Mouse (Mus musculus): Measurements from ENCODE around the gene Tas2r123. TPM values are rescaled to one million over a fixed set of nuclear protein-coding genes. Genes with fewer than 3 reads are reported as not detected.

The Tas2r123 gene
- polyA plus RNA-seq (2015; fragmentation: Nextera tagmentation; extraction: Ambion mirVana), result not detected in 2 replicates

- no peak within 1 kb of the TSS for H3K4me2 ChIP-seq (ENCODE audit: low read depth, low read length)
- no peak for ATAC-seq (ENCODE audit: low read depth)
- no peaks in the 10 kb centered on the region for H3K9me3 ChIP-seq (ENCODE audit: control insufficient read depth, low read length)
- H3K4me3 ChIP-seq (ENCODE audit: low read length), result no peak within 1 kb of the TSS
- H3K4me1 ChIP-seq (replicated peaks; ENCODE audit: control insufficient read depth, insufficient read depth, low read length), result no peaks in the 10 kb centered on the region
- WGBS, result 59% methylated on average over 1 of the region's 1 CpGs
- H3K27ac ChIP-seq (ENCODE audit: low read length), result no peak within 1 kb of the TSS
- no peaks in the 10 kb centered on the region for H3K27me3 ChIP-seq (ENCODE audit: control insufficient read depth, insufficient read depth, low read depth, low read length)
- H3K9ac ChIP-seq (ENCODE audit: low read length), result no peak within 1 kb of the TSS
- H3K36me3 ChIP-seq (ENCODE audit: control insufficient read depth, insufficient read depth, low read length), result no peaks in the 10 kb centered on the region
Measured at GRCm38 (mm10) chr6:132846842-132847241, at the start of gene Tas2r123. Tas2r123 (plus strand) TSS chr6:132847142.

- no peaks in the 10 kb centered on the region for H3K36me3 ChIP-seq (ENCODE audit: control insufficient read depth, insufficient read depth, low read length)
- ATAC-seq (ENCODE audit: low read depth), result no peak
- H3K4me1 ChIP-seq (replicated peaks; ENCODE audit: control insufficient read depth, insufficient read depth, low read length), result no peaks in the 10 kb centered on the region
- H3K4me3 ChIP-seq (ENCODE audit: low read length), result no peak within 1 kb of the TSS
- no peaks in the 10 kb centered on the region for H3K9me3 ChIP-seq (ENCODE audit: control insufficient read depth, low read length)
- H3K4me2 ChIP-seq (ENCODE audit: low read depth, low read length), result no peak within 1 kb of the TSS
- H3K27me3 ChIP-seq (ENCODE audit: control insufficient read depth, insufficient read depth, low read depth, low read length), result no peaks in the 10 kb centered on the region
- H3K27ac ChIP-seq (ENCODE audit: low read length), result no peak within 1 kb of the TSS
- 84% methylated on average over 1 of the region's 1 CpGs for WGBS
- H3K9ac ChIP-seq (ENCODE audit: low read length), result no peak within 1 kb of the TSS
Measured at GRCm38 (mm10) chr6:132802518-132802917, 44.4 kb upstream of the Tas2r123 start, which contains the start of gene Tas2r117. Tas2r117 (plus strand) TSS chr6:132802818.

- Histone ChIP-seq H3K36me3 (ENCODE audit: control insufficient read depth, insufficient read depth, low read length) (no peaks in the 10 kb centered on the region), H3K4me3 (ENCODE audit: low read length) (no peak within 1 kb of the TSS), H3K27ac (ENCODE audit: low read length) (no peak within 1 kb of the TSS), H3K4me2 (ENCODE audit: low read depth, low read length) (no peak within 1 kb of the TSS), H3K4me1 (replicated peaks; ENCODE audit: control insufficient read depth, insufficient read depth, low read length) (no peaks in the 10 kb centered on the region), H3K27me3 (ENCODE audit: control insufficient read depth, insufficient read depth, low read depth, low read length) (no peaks in the 10 kb centered on the region), H3K9ac (ENCODE audit: low read length) (no peak within 1 kb of the TSS), H3K9me3 (ENCODE audit: control insufficient read depth, low read length) (no peaks in the 10 kb centered on the region)
- ATAC-seq (ENCODE audit: low read depth), result no peak
- 72% methylated on average over 1 of the region's 1 CpGs for WGBS
Measured at GRCm38 (mm10) chr6:132855138-132855537, 8.2 kb downstream of the Tas2r123 start, which contains the start of gene Tas2r116. Tas2r116 (plus strand) TSS chr6:132855438.

GRCm38 (mm10) chr6:132867708-132868107, 20.8 kb downstream of the Tas2r123 start, which contains the start of gene Tas2r110:
Tas2r110 (plus strand) TSS chr6:132868008.
- no peaks in the 10 kb centered on the region for H3K4me1 ChIP-seq (replicated peaks; ENCODE audit: control insufficient read depth, insufficient read depth, low read length)
- no peaks in the 10 kb centered on the region for H3K9me3 ChIP-seq (ENCODE audit: control insufficient read depth, low read length)
- no peak within 1 kb of the TSS for H3K4me3 ChIP-seq (ENCODE audit: low read length)
- H3K4me2 ChIP-seq (ENCODE audit: low read depth, low read length), result no peak within 1 kb of the TSS
- no peak within 1 kb of the TSS for H3K9ac ChIP-seq (ENCODE audit: low read length)
- H3K27ac ChIP-seq (ENCODE audit: low read length), result no peak within 1 kb of the TSS
- H3K27me3 ChIP-seq (ENCODE audit: control insufficient read depth, insufficient read depth, low read depth, low read length), result no peaks in the 10 kb centered on the region
- no peak for ATAC-seq (ENCODE audit: low read depth)
- no peaks in the 10 kb centered on the region for H3K36me3 ChIP-seq (ENCODE audit: control insufficient read depth, insufficient read depth, low read length)

GRCm38 (mm10) chr6:132892711-132893110, 45.8 kb downstream of the Tas2r123 start, which contains the start of gene Tas2r113:
Tas2r113 (plus strand) TSS chr6:132893011.
- no peak within 1 kb of the TSS for H3K9ac ChIP-seq (ENCODE audit: low read length)
- H3K27ac ChIP-seq (ENCODE audit: low read length), result no peak within 1 kb of the TSS
- no peak within 1 kb of the TSS for H3K4me2 ChIP-seq (ENCODE audit: low read depth, low read length)
- 65% methylated on average over 1 of the region's 1 CpGs for WGBS
- no peaks in the 10 kb centered on the region for H3K4me1 ChIP-seq (replicated peaks; ENCODE audit: control insufficient read depth, insufficient read depth, low read length)
- ATAC-seq (ENCODE audit: low read depth), result no peak
- H3K36me3 ChIP-seq (ENCODE audit: control insufficient read depth, insufficient read depth, low read length), result no peaks in the 10 kb centered on the region
- no peak within 1 kb of the TSS for H3K4me3 ChIP-seq (ENCODE audit: low read length)
- no peaks in the 10 kb centered on the region for H3K27me3 ChIP-seq (ENCODE audit: control insufficient read depth, insufficient read depth, low read depth, low read length)
- no peaks in the 10 kb centered on the region for H3K9me3 ChIP-seq (ENCODE audit: control insufficient read depth, low read length)

Other genes starting within 250 kb of the Tas2r123 start
- not detected in 2 replicates for gene A630073D07Rik, start 195.6 kb upstream of the Tas2r123 start, polyA plus RNA-seq (2015; fragmentation: Nextera tagmentation; extraction: Ambion mirVana)
- gene Tas2r120, start 190.2 kb upstream of the Tas2r123 start, polyA plus RNA-seq (2015; fragmentation: Nextera tagmentation; extraction: Ambion mirVana), result not detected in 2 replicates
- gene Tas2r121, start 146.1 kb upstream of the Tas2r123 start, polyA plus RNA-seq (2015; fragmentation: Nextera tagmentation; extraction: Ambion mirVana), result not detected in 2 replicates
- not detected in 2 replicates for gene Tas2r122, start 135.2 kb upstream of the Tas2r123 start, polyA plus RNA-seq (2015; fragmentation: Nextera tagmentation; extraction: Ambion mirVana)
- not detected in 2 replicates for gene Tas2r115, start 109.1 kb upstream of the Tas2r123 start, polyA plus RNA-seq (2015; fragmentation: Nextera tagmentation; extraction: Ambion mirVana)
- not detected in 2 replicates for gene Tas2r124, start 92.4 kb upstream of the Tas2r123 start, polyA plus RNA-seq (2015; fragmentation: Nextera tagmentation; extraction: Ambion mirVana)
- not detected in 2 replicates for gene Tas2r102, start 85.0 kb upstream of the Tas2r123 start, polyA plus RNA-seq (2015; fragmentation: Nextera tagmentation; extraction: Ambion mirVana)
- gene Tas2r136, start 69.0 kb upstream of the Tas2r123 start, polyA plus RNA-seq (2015; fragmentation: Nextera tagmentation; extraction: Ambion mirVana), result not detected in 2 replicates
- gene Tas2r117, start 44.3 kb upstream of the Tas2r123 start, polyA plus RNA-seq (2015; fragmentation: Nextera tagmentation; extraction: Ambion mirVana), result not detected in 2 replicates
- gene Tas2r116, start 8.3 kb downstream of the Tas2r123 start, polyA plus RNA-seq (2015; fragmentation: Nextera tagmentation; extraction: Ambion mirVana), result not detected in 2 replicates
- not detected in 2 replicates for gene Tas2r110, start 20.9 kb downstream of the Tas2r123 start, polyA plus RNA-seq (2015; fragmentation: Nextera tagmentation; extraction: Ambion mirVana)
- not detected in 2 replicates for gene Tas2r113, start 45.9 kb downstream of the Tas2r123 start, polyA plus RNA-seq (2015; fragmentation: Nextera tagmentation; extraction: Ambion mirVana)
- gene Tas2r125, start 62.5 kb downstream of the Tas2r123 start, polyA plus RNA-seq (2015; fragmentation: Nextera tagmentation; extraction: Ambion mirVana), result not detected in 2 replicates
- gene Tas2r129, start 104.0 kb downstream of the Tas2r123 start, polyA plus RNA-seq (2015; fragmentation: Nextera tagmentation; extraction: Ambion mirVana), result not detected in 2 replicates
- gene Tas2r131, start 110.8 kb downstream of the Tas2r123 start, polyA plus RNA-seq (2015; fragmentation: Nextera tagmentation; extraction: Ambion mirVana), result not detected in 2 replicates
- gene Tas2r109, start 133.8 kb downstream of the Tas2r123 start, polyA plus RNA-seq (2015; fragmentation: Nextera tagmentation; extraction: Ambion mirVana), result not detected in 2 replicates
- gene Tas2r103, start 190.0 kb downstream of the Tas2r123 start, polyA plus RNA-seq (2015; fragmentation: Nextera tagmentation; extraction: Ambion mirVana), result not detected in 2 replicates
- not detected in 2 replicates for gene Tas2r140, start 208.7 kb downstream of the Tas2r123 start, polyA plus RNA-seq (2015; fragmentation: Nextera tagmentation; extraction: Ambion mirVana)